Mouse (Mus musculus) liver (tissue): ENCODE results near the gene Tsku.
A peak's percentile ranks its signal among the peaks of the same experiment; 100 is the strongest.

Experiments used
- DNase-seq: peaks from one replicate; pipeline ENCODE4 v3.0.0-alpha.2; 2020; ENCODE audit warnings: mixed read lengths

Gene Tsku

DNA sequence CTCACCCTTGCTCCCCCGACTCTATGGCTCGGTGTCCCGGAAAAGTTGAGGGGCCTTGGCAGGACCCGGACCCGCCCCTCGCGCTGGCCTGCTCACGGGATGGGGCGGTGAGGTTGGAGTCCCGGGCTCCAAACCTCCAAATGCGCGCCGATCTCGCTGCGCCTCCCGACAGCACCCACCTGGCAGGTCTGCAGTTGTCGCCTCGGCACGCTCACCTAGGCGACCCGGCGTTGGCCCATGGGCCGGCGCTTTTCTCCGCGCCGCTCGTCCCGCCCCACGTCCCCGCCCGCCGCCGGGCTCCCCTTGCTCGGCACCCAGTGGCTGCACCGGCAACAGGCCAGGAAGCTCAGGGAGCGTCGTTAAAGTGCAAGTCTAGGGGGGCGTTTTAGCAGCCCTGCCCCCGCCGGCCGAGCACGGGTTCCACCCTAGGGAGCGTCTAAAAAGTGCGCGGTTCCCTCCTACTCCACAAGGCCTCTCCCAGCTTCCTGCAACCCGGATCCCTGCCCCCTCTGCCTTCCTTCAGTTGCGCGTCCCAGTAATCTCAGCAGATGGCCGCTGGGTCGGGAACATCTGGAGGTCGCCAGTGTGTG is at the start of gene Tsku:
Gene Tsku, minus strand, starts transcription at position 266 of the 590 bp plus-strand sequence.
- peak; percentile 82 for DNase-seq

DNA sequence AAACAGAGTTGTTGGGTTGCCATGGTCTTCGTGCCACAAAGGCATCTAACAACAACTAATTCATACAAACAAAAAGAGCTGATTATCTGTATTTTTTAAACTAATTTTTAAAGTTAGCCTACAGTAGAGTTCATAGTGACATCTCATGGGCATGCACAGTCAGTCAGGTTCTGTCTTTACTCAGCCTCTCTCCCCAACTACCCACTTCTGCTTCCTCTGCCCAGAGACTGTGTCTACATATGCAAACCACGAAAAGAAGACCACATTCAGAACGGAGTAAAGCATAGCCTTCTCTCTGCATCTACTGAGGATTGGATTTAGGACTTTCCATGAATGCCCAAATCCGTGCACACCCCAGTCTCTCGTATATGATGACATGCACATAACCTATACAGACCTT is 46.5 kb upstream of the Tsku start:
- DNase-seq = no peak

DNA sequence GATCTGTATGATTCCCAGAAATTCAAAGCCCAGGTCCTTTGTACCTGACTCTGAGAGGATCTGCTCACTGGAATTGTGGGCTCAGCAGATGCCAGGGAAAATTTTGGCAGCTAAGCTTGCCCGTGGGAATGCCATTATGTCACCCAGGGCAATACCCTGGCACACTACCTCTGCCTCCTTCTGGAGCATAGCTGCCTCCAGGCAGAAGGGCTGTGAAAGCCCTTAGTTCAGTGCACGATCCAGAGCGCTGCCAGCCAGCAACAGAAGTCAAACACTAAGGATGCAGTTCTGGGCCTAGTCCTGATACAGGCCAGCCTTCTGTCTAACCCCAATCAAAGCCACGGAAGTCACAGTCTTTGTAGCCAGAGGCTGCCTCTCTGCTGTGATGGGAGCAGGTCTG is 42.9 kb upstream of the Tsku start:
- no peak for DNase-seq

DNA sequence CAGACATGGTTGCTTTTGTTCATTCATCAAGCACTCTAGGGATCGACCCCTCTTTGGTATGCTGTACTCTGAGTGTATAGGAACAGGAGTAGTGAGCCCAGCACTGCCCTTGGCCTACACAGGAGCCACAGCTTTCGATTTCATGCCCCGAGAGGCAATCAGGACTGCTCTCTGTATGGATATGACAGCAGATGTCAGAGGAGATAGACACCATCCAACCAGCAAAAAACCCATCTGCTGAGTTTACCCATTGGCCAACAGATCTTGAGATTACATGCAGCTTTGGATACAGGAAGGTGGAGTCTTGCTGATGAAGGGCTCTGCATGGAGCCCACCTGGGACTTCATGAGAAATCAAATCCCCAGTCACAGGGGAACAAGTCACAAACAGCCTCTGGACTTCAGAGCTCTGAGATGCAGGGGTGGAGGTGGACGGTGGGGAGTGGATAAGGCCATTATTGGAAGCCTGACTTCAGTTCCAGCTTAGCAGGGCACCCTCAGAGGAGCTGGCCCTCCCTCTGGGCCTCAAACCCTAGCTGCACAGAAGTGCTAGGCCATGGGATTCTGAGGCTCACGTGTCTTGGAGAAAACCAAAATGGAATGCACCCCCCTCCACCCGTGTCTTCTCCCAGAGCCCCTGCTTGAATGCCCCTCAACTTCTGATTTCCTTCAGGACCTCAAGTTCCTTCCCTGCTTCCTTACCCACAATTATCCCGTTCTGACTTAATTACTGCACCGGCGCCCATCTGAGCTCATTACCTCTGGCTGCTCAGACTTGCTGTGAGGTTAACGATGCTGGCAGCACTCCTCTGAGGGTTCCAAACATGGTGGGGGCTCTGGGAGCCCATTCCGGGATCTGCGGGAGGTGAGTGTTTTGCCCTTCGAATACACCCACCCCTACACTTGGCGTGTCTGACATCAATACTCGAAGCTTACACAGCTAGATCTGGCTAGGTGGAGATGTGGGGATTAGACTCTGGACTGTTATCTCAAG is 41.8 kb upstream of the Tsku start:
- DNase-seq = no peak

DNA sequence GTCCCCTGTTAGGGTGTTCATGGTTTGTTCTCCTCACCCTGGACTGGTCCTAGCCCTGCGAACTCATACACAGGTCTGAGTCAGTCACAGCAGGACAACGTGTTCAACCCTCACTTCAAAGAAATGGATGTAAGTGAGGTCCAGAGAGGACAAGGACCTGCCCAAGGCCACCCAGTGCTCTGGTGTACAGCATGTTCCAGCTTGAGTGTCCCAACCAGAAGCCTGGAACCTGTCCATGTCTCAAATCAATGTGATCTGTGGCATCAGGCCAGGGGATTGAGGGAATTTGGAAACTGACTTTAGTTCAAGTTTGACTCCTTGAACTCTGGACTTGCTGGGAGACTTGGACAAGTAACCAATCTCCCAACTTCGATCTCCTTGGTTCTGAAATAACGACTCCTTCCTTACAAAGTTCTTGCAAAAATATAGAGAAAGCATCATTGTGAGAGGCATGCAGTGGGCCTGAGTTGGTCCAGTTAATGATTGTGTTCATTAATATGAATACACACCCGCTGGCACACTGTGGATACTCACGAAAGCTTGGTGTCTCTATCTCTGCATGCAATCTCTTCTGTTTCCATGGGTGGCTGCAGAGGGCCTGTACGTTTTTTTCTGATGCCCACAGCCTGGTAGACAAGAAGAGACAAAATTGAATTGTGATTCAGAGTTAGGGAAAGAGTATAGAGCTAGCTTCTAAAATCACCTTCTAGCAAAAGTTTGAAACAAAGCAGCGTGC is 31.5 kb upstream of the Tsku start:
- no peak for DNase-seq

DNA sequence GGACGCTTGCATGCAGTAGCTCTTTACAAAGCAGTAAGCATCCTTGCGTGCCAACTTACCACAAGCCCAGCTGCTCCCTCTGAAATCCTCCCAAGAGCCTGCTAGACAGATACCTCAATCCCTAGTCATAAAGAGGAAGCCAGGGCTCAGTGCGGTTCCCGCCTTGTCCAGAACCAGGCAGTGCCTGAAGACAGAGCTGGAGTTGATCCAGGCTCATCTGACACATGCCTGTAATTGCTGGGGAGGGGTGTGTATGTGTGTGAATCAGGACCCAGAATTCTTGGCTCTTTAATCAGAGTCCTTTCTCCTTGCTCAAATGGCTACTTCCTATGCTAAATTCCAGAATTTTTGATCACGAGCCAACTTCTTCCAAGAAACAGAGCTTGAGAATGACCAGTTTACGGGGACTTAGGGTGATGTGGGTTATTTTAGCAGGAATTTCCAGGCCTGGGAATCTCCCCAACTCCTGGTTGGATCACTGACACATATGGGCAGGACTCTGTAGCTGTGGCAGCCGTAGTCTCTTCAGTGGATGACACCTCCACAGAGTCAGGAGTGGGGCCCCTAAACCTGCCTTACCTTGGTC is 30.3 kb upstream of the Tsku start:
- no peak for DNase-seq

DNA sequence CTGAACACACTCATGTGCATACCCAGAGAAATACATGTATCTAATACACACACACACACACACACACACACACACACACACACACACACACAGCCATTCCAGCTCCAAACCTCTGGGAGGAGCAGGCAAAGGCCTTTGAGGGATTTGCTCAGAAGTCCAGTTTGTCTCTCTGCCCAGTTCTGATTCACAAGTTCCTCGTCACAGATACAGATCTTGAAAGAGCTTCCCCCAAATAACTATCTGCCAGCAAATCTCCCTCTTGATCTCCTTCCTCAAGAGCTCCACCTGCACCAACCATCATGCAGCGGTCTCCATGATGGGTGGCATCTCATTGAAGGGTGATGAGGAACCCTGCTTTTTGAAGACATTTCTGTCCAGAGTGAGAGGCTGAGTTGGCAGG is 29.4 kb upstream of the Tsku start:
- DNase-seq = no peak

DNA sequence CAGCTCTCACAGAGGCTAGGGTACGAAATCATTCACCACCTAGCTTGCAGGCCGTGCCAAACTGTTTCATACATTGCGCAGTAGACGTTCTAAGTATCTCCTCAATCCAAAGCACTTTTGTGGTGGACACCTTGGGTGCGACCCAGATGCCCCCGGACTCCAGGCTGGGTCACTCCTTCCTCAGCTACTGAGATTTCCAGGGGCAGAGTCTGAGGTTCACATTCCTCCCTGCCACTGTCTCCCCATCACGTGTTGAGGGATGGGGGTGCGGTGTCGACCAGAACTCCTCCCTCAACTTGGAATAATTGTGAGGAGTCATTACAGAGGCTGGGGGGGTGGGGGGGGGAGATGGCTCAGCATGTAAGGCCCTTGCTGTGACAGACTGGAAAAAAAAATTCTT is 28.5 kb upstream of the Tsku start:
- no peak for DNase-seq

DNA sequence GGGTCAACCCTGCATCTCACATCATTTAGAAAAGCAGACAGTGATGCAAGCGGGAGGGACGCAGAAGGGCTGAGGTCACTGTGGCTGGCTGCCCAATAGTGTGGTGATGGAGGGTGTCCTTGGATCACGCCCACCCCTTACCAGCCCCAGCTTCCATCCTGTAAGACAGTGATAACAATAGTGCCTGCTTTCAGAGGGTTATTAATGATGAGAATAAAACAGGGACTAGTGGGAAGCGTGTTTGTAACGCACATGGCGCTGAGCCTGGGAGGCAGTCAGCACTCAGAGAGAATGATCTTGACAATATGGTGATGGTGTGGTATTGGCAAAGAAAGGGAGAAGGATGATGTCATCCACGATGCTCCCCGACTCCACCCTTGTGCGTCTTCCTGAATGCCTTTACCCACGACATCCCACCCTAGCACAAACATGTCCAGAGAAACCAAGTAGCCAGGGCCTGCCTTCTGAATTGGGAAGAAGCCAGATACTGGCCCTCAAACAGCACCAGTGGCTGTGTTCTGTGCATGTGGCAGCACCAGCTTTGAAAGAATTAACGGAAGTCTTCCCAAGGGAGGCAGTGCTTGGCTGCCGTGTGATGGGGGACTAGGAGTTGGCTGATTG is 27.9 kb upstream of the Tsku start:
- DNase-seq = no peak

DNA sequence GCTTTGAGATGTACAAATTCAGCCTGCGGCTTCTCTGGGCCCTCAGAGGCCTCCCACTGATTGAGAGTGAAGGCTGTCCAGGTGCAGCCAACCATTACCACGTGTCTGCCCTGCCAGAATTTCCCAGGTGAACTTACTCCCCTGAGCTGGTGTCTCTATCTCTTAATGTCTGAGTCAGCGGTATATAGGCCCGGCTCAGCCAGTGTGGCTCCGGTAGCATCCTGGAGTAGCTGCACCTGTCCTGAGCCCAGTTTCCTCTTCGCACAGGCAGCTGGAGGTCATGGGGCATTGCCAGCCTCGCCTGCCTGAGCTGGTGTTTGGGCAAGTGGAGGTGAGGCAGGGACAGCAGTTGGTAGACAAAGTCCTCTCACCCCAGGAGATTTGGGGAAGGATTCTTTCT is 26.1 kb upstream of the Tsku start:
- DNase-seq = no peak

DNA sequence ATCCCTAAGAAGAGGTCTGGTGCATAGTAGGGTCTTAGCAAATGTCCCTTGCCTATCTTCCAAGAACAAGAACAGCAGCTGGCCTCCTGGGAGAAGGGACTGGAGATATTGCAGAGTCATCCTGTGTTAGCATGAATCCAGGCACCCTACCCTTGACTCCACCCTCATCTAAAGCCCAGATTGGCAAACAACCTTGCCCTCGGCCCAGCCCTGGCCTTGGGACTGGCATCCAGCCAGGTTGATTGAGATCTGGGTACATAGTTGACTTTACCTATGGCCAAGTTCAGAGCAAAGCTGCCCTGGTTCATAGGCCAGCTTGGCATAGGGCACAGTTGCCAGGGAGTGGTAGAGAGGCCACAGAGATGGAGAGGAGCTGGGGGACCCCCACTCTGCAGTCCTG is 24.0 kb upstream of the Tsku start:
- no peak for DNase-seq

DNA sequence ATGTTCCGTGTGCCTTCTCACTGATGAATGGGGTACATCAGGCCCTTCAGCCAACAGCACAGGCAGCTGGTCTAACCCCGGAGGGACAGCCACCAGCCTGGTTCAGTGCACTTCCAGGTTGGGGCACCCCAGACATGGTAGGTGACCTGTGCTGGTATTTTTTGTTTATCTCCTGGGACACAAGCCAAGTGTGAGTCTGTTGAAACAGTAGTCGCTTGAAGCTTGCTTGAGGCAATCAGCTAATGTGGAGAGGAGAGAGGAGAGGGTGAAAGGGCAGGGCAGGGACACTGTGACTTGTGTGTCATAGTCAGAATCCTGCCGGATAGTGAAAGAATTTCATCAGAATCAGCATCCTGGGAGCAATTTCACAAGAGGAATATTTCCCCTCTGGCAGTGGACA is 22.2 kb upstream of the Tsku start:
- no peak for DNase-seq

DNA sequence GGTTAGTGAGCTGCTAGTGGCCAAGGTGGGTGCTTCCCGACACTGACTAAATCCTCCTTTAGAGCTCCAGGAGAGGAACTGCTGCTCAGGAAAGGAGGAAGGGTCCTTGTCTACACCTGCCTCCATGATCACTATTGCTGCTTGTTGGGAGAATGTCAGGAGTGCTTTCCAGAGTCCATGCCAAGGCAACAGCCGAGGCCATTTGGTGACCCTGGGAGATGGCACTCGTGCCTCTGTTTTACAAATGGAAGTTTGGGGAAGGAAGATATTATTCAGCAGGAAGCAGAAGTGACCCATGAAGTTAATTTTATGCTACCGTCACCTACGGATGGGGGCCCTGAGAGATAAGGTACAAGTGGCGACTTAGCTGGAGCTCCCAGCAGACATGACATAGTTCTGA is 21.7 kb upstream of the Tsku start:
- DNase-seq = no peak

DNA sequence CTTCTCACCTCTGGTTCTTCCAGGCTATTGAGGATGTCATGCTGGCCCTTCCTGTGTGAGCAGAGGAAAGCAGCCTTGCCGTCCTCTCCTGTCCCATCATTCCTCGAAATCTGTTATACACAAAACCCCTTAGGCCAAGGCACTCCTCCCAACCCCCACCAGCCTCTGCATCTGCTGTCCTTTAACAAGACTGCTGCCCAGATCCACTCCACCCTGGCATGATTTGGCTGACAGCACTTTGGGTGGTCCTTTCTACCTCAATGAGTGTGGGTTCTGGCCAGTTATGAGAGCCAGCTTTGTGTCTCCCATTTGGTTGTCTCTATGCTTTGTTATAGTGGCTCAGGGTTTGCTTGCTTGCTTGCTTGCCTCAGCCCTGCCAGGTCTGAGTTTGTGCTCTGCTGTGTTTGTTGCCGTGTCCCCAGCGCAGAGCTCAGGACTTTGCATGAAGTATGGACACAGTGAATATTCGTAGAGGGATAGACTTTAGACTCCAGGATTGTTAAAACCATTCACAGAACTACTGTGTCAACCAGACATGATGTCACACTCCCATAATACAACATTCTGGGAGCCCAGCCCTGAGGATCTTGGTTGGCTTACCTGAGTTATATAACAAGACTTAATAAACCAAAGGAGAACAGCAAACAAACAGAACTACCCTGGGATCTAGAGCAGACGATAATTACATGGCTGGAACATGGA is 19.2 kb upstream of the Tsku start:
- no peak for DNase-seq

DNA sequence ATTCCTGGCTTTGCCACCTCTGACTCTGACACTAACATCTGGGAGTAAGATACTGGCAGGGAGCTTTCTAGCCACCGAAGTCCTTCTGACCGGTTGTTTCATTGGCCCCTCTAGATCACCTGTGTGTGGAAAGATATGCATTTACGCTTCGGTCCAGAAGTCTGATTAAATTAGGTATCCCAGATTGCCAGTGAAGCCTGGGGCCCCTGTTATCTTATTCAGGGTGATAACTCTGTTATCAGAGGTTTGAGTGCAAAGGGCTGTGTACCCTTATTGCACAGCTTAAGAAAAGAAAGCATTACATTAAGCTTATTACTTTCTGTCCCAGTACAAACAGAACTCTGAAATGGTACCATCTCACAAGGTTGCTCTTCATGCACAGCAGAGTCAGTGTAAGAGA is 18.1 kb upstream of the Tsku start:
- no peak for DNase-seq

DNA sequence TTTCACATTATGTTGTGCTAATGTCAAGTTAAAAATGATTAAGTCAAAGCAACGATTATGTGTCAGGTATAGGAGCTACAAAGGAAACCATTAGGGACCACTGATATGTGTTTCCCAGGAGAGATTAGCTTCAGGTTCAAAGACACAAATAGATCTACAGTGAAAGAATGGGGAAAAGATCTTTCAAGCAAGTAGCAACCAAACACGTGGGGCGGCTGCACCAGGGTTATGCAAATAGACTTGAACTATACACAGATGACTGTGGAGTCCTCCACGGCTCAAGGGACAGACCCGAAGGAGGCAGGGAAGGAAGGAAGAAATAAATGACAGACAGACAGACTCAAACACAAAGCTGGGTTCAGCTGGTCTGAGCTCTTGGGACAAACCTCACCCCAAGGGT is 16.1 kb upstream of the Tsku start:
- DNase-seq = no peak

DNA sequence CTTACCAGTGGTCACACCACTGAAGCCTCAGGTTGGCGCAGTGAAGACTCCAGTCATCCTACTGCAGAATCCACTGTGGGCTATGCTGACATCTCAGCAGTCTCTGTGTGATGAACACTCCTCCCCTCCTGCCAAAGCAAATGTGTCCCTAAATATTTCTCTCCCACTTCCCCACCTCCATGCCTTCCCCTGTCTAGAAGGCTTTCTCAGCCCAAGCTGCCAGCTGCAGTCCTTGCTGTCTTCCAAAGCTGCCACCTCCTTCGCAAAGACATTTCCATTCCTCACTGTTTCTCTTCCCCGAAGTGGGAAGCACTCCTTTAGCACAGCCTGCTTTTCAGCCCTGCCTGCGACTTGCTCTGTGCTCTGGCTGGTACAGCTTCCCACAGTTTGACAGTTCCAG is 10.0 kb upstream of the Tsku start:
- no peak for DNase-seq

DNA sequence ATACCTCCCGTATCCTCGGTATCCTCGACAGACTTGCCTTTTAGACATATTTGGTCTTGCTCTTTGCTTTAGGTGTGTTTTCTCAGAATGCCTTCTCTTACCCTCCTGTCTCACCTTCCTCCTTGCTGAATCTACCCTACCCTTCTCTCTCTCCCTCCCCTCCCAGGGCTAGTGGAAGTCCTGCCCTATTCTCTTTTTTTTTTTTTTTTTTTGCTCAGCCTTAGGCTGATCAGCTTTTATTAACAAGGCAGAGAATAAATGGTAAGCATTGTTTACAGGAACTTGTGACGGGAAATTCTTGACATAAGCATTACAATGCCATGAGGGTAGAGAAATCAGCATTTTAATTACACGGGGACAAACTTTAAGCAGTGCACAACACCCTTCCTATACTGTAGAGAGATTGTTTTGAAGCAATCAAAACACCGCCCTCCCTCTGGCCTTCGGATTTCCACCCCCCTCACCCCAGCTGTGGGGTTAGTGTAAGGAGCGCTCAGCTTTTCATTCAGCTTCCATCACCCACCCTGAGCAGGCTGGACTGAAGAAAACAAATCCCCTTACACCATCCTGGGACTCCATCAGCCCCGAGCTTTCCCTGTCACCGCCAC is 8.7 kb upstream of the Tsku start:
- DNase-seq = no peak

DNA sequence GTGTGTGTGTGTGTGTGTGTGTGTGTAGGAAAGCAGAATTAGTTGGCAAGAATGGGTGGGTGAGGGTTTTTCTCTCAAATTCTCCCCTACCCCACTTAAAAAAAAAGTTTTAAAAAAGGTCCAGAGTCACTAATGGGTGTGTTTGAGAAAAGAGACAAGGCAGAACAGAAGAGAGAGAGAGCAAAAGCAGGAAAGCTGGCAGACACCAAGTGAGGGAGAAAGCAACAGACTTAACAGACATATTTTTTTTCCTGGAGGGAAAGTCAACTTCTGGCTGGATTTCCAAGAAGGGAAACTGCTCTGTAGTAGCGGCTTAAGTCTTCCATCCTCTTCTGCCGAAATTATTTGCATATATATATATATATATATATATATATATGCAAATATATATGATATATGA is 534 bp upstream of the Tsku start:
- DNase-seq = no peak

DNA sequence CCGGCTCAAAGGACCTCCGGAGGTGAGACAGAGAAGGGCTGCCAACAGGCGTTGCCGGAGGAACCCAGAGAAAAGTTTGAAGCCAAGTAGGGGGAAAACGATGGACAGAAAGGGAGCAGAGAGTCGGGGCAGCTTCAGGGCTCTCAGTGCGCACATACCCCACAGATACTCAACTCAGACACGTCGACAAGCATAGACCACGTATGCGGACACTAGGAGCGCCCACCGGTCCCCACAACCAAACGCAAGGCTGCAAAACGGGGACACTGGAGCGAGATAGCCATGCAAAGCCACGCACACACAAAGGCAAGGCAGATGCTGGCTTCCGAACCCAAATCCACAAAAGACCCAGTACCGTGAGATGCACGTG is 522 bp downstream of the Tsku start:
- no peak for DNase-seq

DNA sequence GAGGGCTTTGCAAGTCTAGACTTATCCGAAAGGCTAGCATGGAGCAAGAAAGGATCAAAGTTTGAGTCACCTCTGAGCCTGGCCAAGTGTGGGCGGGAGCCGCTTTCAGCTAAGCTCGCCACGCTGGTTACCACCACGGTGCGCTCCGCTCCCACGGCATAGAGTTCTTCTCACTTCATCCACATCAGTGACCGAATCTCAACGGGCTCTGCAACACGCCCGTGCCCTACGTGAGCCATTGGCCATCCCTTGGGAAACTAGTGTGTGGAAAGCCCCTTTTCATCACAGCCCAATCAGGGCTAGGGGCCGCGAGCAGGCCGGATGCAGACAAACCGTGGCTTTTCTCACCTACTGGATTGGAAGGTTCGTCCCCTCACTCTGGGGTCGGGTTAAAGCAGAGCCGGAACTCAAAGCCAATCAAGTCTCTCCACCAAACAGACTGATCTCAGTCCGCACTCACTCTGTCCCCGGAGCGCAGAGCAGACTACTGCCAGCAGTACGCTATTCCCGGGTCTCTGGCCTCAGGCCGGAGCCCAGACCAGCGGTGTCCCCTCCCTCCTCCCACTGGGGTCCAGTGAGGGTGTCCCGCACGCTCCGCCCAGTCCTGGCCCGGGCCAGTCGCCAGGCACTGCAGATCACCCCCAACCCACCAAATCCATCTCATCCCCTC is 1.0 kb downstream of the Tsku start:
- DNase-seq = peak; percentile 52
